Mouse (Mus musculus): ENCODE measurements at regions not wholly inside any gene's neighbourhood (a gene's known extent, or its start where the extent isn't known, plus 50 kb on each side); places are given as distances from the start of the nearest gene placed in this dataset.

DNA sequence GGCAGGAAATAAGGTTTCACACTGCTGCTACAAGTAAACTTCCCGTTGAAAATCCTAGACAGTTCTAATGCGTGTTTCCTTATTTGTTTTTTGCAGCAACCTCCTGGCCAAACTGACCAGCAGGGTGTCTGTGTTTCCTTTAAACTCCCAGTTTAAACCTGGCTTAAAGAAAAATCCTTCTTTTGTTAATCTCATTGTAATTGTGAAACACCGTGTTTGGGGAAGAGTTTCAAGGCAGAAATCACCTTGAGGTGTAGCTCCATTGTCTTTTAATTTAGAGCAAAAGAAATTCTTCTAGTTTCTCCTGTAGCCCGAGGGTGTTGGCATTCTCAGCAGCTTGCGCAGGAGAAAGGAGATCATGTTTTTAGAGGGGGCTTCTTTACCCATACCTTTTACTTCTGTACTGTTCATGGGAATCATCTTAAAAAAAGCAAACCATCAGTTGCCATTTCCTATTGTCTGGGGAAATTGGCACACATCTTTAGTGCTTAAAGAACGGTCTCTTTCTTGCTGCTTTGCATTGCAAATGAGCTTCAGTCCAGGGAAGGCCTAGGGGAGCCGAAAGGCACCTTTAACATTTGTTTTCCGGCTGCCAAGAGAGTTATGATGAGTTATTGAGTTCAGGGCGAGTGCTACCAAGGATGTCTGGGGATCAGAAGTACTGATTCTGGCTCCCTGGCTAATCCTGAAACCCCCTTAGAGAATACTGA, 342.6 kb downstream of the Slc4a3 start:
- no peak for DNase-seq (ENCODE audit: low read depth in 1 of 2, low spot score in 2 of 2)

DNA sequence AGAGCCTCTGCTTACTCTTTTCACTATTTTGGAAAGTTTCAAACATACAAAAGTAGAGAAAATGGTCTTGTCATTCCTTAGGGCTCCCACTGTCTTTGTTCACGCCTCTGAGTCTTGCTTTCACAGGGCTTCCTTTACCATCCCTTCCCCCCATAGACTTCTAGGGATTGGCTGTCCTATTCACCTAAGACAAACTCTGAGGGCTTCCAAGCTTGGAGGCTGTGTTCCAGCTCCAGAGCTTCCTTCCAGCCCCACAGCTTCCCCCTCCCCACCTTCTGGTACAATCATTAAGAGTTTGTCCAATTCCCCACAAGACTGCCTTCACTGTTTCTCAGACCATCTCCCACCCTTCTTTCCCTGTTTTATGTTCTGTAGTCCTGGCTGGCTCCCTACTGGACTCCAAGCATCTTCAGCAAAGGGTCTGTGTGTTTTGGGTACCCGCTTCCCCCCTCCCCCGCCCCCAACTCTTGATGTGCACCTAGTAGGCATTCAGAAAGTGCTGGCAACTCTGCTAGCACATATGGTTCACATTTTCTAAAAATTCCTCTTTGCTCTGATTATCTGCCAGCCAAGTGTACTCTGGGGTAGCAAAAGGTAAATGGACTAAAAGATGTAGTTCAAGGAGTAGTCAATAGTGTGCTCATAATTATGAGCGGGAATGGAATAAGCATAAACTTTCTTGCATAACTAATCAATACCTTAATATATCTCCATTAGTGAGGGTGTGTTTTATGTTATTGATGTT, 344.0 kb downstream of the Slc4a3 start:
- DNase-seq (ENCODE audit: low read depth in 1 of 2, low spot score in 2 of 2): no peak

DNA sequence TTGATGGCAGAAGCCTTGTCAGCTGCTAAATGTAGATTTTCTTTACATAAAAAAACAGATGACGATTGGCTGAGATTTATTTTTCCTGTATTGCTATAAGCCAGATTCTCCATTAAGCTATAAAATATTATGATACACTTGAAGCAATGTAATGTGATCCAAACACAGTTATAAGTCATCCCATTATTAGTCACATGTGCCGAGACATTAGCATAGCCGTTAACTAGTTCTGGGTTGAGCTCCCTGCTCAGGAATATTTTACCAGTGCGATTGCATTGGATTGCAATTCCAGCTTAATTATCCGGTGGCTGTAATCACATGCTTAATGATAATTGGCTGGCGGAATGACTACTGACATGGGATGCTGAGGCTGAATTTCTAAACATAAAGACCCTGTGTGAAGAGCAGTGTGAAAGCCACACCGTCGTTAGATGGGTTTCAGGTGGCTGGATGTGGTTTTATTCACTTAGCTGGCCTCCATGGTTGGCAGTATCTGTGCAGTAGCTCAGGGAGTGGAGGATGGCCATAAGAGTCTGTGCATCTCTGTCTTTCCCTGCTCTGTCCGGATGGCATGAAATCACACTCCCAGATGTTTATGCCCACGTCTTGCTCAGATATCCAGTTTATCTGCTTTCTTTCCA, 344.7 kb downstream of the Slc4a3 start:
- no peak for DNase-seq (ENCODE audit: low read depth in 1 of 2, low spot score in 2 of 2)

DNA sequence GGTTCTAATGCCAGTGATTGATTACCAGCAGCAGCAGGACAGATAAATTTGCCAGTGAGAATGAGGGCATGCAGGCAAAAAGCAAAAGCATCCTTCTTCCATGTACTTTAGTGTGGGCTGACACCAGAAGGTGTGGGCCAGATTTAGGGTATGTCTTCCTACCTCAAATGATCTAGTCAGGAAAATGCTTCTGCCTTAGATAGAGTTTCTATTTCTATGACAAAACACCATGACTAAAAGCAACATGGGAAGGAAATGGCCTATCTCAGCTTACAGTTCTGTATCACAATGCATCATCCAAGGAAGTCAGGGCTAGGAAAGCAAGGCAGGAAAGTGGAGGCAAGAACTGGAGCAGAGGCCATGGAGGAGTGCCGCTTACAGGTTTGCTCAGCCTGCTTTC, 349.5 kb downstream of the Slc4a3 start:
- DNase-seq (ENCODE audit: low read depth in 1 of 2, low spot score in 2 of 2): no peak

DNA sequence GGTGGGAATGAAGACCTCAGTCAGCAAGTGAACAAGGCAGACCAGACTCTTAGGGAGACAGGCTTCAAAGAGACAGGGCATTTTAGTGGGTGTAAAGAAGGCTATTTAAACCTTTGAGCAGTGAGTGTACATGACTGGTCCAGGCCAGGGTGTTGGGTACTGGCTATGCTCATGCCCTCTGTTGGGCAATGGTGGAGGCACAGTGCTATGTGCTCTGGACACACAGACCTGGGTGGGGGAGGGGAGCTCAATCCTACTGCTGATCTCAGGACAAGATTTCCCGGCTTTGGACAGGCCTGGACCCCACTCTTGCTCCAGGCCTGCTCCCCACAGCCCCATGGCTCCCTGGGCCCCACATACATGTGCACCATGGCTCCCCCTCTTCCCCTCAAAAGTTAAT, 355.1 kb downstream of the Slc4a3 start:
- no peak for DNase-seq (ENCODE audit: low read depth in 1 of 2, low spot score in 2 of 2)

DNA sequence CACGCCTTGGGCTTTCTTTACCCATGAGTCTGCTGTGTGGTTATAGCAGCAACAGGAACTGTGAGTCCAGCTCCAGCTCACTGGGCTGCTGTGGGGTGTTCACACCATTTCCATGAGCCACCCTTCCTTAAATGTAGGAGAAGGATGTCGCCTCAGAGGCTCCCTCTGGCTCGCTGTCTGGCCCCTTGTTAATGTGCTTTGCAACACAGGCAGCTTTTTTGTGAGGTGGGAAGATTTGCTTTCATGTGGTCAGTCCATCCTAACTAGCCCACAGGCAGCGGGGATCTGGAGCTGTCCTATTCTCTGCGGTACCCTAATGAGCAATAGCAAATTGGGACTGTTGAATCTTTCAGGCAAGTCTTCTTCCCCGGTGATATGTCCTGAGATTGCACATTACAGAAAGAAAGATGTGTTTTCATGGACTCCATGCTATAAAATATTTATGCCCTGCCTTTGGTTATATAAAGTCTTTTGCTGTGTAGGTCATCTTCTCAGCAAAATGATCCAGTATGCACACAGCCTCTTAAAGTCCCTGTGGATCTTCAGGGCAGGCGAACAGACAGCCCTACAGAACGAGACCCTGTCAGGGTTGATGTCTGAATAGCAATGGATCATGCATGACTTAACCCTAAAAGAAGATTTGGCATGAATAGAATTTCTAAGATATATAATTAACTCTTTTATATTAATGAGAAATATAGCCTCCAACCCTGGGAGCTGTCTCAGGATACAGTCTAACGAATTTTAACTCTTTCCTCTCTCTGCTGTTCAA, 359.8 kb downstream of the Slc4a3 start:
- DNase-seq (ENCODE audit: low read depth in 1 of 2, low spot score in 2 of 2): no peak

DNA sequence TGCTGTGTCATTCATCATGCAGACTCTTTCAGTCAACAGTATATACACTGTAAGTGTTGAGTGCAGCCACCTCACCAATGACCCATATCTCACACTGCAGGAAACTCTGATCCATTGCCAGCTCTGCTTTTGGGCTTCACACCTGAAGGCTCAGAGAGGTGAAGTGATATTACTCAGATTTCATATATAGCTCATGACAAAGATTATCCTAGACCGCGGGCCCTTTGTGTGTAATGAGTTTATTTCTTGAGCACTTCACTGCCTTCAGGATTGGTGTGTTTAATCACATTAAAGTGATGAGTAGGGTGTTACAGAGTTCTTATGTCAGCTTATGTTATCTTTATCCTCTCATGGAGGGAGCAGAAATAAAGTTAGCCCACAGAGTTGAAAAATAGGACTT, 369.2 kb downstream of the Slc4a3 start:
- no peak for DNase-seq (ENCODE audit: low read depth in 1 of 2, low spot score in 2 of 2)

DNA sequence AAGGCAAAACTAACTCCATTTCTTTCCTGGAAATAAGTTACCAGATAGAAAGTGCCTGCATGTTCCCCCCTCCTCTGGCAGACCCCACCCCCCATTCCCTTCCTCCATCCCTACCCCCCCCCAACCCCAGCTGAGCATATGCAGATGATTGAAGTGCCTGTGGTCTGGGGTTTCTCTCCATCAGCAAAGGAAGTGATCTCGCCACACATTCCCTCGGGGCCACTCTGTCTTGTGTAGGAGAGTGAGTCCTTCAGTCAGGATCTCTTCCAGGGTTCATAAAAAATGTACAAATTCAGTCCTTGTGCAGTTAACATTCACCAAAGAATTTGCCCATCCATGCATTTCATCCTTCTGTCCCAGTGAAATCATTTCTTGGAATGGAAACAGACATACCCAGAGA, 370.1 kb downstream of the Slc4a3 start:
- DNase-seq (ENCODE audit: low read depth in 1 of 2, low spot score in 2 of 2): no peak

DNA sequence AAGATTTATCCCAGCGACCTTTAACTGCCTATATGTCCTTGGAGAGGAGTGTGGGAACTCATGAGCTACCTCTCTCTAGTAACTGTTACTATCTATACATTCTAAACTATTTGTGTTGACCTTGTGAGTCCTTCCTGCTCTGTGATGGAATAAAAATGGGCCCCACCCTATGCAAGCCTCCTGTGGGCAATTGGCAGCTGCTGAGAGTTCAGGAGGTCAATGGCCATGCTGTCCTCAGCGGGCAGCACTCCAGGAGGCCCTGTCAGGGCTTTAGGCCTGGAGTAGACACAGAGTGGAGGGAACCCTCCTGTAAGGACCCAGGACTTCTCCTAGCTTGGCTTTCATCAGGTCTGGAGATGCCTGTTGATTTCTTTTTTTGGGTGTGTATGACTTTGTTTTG, 373.1 kb downstream of the Slc4a3 start:
- DNase-seq (ENCODE audit: low read depth in 1 of 2, low spot score in 2 of 2): no peak

DNA sequence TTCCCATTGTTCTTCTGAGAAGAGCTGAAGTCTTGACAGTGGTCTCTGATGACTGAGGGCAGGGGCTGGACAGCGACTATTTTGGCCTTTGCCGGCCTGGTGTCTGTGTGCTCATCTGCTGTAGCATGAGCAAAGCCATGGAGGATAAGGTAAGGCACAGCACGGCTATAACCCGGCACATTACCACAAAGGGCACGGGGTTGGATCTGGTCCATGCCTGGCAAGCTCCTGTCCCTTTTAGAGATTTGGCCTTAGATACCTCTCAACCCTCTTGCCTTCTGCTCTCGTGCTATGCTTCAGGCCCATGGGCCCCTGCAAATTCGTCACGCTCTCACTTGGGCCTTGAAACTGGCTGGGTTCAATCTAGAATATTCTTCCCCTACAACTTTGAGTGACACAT, 379.0 kb downstream of the Slc4a3 start:
- no peak for DNase-seq (ENCODE audit: low read depth in 1 of 2, low spot score in 2 of 2)

DNA sequence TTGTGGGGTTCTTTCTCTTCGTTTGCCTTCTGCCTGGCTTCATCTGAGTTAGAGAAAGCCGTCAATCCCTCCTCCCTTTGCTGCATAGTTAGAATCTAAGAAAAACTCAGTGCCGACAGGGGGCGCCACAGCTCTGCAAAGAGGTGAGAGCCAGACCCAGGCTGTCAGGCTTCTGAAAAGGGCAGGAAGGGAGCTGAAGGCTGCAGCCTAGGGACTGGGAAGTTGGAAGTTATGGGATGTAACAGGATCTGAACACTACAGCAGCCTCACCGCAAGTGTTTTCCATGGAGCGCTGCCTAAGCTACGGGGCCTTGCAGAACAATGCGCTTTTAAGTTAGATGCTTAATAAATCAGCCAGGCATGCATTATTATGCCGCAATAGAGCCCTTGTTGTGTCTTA, 379.7 kb downstream of the Slc4a3 start:
- no peak for DNase-seq (ENCODE audit: low read depth in 1 of 2, low spot score in 2 of 2)

DNA sequence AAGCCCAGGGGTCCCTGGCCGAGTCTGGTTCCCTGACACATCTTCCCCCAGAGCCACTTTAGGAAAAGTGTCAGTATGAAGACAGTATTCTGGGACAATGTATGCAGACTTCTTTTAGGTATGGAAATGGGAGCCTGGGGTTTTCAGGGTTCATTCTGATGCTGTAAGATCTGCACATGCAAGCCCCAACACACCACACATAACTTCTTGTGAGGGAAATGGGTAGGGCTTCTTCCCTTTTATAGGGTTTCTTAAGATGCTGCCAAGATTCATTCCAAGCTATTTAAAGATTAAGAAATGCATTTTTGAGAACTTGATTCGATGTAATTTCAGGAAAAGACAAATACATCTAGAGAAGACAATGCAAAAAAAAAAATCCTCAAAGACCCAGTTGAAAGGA, 385.8 kb downstream of the Slc4a3 start:
- DNase-seq (ENCODE audit: low read depth in 1 of 2, low spot score in 2 of 2): no peak

DNA sequence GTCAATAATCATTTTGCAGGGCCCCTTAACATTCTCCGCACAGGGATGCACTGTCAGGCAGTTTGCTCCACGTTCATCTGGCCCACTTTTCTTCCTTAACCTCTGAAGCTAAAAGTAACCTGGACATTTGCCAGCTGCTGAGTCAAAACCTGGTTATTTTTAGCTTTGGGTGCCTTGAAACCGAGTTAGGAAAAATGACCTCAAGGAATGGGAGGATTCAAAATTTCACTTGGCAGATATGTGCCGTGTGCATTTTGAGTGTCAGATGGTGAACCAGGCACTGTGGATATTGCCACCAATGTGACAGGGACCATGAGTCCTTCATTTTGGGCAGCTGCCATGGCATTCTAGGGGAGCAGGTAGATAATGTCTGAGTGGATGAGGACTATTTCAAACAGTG, 387.8 kb downstream of the Slc4a3 start:
- DNase-seq (ENCODE audit: low read depth in 1 of 2, low spot score in 2 of 2): no peak

DNA sequence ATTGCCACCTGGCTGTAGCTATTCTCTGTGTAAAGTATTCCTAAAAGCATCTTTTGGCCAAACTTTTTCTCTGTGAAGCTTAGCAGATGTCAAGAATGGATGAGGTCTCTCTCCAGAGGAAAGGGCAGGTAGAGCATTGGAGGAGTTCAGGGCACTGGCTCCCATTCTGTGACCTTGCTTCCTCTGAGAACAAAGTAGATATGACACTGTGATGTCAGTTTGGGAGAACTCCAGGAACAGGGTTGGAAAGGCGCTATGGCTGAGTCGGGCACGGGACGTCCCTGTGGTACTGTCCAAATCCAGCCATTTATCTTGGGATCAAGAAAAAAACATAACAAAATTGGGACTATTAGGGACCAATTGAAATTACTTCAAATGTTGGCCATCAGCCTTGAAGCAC, 388.7 kb downstream of the Slc4a3 start:
- DNase-seq (ENCODE audit: low read depth in 1 of 2, low spot score in 2 of 2): no peak

DNA sequence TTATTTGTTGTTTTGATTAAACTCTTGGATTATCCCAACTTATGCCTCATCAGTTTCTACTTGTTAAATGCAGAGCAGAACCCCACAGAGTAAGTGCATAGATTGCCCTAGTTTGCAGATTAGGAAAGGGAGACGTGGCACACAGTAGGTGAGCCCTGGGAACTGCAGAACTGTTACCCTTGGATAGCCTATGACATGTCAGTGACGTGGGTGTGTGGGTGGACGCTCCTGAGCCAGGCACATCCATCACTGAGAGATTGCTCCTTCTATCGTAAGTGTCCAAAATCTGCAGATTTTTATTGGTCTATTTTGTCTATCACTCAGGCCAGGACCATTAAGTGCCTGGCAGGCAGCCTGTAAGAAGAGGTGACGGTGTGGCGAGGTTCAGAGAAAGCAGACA, 389.8 kb downstream of the Slc4a3 start:
- DNase-seq (ENCODE audit: low read depth in 1 of 2, low spot score in 2 of 2): no peak

DNA sequence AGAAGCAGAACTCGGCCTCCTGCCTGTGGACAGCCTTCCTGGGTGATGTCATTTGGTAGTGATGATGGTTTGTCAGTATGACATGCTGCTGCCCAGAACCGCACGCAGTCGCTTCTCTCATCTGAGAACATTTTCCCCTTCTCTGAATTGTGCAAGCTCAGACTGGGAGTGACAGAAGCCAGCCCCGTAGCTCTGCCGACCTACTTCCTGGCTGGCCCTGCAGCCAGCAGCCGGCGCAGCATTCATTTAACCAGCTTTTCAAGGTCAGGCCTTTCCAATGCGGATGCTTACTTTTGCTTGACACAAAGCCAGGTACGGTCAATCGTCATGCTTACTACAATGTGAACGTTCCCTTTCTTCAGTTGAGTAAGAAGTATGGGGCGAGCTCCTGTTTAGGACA, 390.5 kb downstream of the Slc4a3 start:
- no peak for DNase-seq (ENCODE audit: low read depth in 1 of 2, low spot score in 2 of 2)

DNA sequence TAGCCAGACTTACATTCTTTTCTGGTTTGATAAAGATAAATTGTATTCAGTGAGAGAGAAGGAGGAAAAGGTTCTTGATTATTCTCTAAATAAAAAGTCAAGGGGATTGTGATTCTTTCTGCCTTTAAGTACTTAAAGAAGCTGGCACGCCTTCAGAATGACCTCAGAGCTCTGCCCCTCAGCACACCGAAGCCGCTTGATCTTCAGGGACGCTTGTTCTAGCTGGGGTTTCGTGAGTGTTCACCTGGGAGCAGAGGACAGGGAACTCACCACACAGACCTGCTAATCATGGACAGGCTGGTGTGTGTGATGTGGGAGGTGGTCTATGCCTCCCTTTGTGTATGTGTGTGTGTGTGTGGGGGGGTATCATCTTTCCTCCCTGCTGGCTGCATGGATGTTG, 391.3 kb downstream of the Slc4a3 start:
- DNase-seq (ENCODE audit: low read depth in 1 of 2, low spot score in 2 of 2): no peak

DNA sequence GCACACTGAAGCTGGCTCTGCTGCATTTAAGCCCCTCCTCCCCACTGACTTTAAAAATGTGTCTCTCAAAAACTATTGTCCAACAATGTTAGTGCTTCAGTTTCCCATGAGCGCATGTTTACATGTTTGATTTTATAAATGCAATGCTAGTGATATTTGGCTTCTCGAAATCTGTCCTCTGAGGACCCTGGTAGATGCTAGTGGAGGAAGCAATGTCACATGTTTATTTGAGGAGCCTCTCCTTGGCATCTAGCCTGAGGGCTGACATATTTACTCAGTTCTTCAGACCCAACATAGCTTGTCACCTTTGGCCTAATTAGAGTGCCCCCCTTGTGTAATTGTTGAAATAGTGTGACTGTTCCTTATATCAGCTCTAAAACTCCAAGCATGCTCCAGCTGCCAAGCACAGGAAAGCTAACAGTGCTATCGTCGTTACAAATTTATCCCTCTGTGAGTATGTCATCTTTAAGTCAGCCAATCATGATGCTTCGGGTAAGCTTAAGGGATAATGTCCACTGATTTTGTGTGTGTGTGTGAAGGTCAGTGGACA, 400.3 kb downstream of the Slc4a3 start:
- no peak for DNase-seq (ENCODE audit: low read depth in 1 of 2, low spot score in 2 of 2)

DNA sequence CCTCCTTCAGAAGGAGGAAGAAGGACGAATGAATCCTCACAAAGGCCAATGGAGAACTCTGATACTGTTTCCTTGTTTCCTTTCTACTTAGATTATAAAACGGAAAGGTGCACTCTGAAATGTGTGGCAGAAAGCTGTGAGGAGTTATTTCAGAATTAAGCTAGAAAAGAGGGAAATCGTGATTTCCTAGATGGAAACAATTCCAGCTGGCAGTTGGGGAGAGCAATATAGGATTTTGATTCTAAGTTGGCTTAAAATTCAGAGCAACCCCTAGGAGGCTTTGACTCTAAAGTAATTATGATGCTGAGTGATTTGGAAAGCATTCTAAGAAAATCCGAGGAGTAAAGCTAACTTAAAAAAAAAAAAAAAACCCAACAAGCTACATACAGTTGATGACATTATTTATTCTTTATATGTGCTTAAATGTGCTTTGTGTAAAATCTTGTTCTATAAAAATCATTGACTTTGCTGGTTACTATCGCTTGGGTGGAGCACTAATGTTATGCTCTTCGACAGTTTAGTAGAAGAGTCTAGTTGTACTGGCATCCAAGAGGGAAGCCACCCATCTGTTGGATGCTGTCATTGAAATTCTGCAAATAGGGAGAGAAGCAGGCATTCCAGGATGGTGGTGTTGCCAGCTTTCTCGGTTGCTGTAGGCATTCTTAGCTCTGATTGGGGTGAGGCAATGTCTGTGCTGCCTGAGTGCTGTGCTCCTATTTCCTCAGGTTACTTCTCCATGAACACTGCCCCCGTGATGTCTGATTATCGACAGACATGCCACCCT, 432.3 kb downstream of the Slc4a3 start:
- no peak for DNase-seq (ENCODE audit: low read depth in 1 of 2, low spot score in 2 of 2)

DNA sequence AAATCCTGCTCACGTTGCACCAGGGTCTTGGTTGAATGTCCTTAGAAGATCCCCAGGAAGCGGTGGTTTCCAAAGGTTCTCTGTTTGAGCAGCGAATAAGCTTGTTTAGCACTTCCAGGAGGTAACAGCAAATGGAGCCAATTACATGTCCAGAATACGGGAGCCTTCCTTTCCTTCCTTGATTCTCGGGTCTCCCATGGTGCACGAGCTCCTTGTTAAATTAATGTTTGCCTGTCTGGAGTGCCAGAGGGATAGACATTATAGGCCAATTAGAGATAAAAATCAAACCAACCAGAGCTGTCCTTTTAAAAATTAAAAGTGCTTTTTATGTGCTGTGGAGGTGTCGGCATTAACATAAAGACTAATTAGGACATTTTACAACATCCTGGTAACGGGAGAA, 437.0 kb downstream of the Slc4a3 start:
- no peak for DNase-seq (ENCODE audit: low read depth in 1 of 2, low spot score in 2 of 2)

DNA sequence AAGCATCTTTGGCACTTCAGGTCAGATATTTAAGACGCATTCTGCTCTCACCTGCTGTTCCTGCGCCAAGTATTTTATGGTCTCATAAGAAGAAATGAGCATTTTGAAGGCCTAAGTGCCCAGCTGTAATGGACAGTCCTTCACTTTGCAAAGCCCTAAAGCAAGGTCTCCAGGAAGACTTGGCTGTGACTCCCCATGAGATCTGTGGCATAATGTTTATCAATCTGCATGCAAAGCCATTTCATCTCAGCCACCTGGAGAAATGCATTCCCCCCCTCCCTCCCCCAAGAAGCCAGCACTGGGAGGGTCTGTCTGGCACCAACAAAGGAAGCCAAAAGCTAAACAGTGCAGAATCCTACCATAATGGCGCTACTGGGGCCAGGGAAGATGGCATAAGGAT, 437.4 kb downstream of the Slc4a3 start:
- no peak for DNase-seq (ENCODE audit: low read depth in 1 of 2, low spot score in 2 of 2)
